Mouse (Mus musculus) cerebellum, adult 9-11 months (tissue): ENCODE measurements at regions not wholly inside any gene's neighbourhood (a gene's known extent, or its start where the extent isn't known, plus 50 kb on each side); places are given as distances from the start of the nearest gene placed in this dataset.
A peak's percentile ranks its signal among the peaks of the same experiment; 100 is the strongest.

ENCODE experiments used
- DNase-seq: peaks from one replicate; pipeline ENCODE4 v3.0.0; 2022

GRCm38 (mm10) chr13:117334125-117334524 is 113.2 kb upstream of the Gm17509 start:
- DNase-seq: no peak

GRCm38 (mm10) chr13:117334539-117334938 is 113.7 kb upstream of the Gm17509 start:
- no peak for DNase-seq

- DNase-seq: no peak
Measured at GRCm38 (mm10) chr13:117381086-117381595, 160.3 kb upstream of the Gm17509 start.

DNA sequence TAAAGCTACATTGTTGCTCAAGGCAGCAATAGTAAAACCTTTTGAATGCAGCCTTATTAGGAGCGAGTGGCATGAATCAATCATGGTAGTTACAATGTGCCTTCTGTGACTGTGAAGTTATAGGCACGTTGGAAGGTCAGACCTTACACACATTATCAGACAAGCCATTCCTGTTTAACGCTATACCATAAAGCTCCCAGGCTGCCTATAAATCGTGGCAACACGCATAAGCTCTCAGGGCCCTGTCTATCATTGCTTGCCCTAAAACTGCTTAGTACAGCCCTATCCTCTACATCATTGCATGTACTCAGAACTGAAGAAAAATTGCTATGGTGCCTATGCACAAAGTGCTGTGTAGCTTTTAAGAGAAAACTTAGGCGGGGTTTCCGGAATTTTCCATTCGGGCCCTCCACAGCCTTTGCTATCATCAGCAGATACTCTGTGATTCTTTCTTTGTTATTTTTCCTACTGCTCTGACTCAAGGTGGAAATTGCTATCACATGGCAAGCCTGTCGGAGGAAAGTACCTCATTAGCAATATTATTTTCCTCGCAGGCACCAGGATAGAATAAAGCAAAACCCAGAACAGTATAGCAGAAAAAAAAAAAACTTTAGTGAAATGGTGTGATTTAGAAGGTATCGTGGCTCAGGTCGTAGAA is 162.7 kb upstream of the Gm17509 start:
- no peak for DNase-seq

DNA sequence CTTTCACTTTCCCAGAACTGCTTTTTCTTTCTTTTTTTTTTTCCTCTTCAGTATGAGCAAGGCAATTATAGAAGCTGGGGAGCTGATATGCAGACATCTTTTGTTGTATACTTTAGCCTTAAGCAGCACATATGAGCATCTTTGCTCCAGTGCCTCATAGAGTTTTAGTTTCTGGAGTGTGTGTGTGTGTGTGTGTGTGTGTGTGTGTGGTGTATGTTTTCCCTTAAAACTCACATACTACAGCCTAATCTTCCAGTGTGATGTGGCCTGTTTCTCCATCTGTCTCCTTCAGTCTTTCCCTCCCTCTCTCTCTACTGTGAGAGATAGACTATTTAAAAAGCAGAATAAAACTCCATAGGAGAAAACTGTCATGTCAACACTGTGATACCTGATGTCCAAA is 169.4 kb upstream of the Gm17509 start:
- no peak for DNase-seq

DNA sequence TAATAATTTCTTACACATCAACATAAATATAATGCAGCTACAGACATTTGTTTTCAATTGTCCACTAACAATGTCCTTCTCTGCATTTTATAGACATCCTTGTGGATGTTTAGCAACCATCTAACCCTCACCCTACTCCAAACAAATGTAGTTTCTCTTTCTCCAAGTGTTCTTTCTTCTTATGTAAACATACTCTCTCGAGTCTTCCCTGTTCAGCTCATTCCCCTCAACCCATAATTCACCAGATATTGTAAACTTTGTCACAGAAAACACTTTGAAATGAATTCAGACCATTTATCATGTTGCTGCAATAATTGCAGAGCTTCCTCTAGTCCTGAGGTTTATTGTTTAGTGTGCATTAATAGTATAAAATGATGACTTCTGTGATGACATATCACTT is 172.6 kb upstream of the Gm17509 start:
- DNase-seq: no peak

DNA sequence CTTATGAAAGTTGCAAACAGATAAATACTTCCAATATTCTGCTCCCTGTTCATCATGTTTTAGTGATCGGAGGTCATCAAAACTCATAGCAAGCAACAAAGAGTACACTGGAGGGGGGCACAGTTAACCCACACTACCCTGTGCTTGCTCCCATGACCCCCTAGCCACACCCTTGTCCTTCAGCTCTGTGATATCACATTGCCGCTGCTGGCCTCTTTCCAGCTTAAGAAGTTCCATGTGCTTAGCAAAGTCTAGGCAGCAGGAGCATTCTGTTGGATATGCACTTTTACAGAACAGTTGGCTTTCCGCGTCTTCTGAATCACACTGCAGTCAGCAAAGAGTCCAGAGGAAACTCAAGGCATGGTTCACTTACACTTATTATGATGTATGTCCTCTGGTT is 180.4 kb upstream of the Gm17509 start:
- no peak for DNase-seq

- no peak for DNase-seq
Measured at GRCm38 (mm10) chr13:117409940-117410339, 189.1 kb upstream of the Gm17509 start.

DNA sequence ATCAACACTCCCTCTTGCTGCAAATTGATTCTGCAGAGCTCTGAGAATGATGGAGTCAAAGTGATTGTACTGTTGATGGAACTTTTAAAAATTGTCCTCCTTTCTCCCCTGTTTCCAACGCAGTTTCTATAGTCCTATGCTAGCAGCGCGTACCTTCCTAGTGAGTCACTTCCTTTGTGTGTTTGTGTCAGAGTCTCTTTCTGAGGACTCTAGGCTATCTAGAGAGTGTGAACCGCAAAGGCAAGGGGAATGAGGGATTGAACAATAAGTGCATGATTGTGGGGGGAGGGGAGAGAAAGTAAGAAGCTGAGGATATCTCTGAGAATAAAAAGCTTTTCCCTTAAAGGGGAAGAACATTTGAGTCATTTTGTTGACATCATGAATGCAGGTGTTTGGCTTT is 188.5 kb upstream of the Hcn1 start:
- DNase-seq: no peak

GRCm38 (mm10) chr13:117423558-117423957 is 178.6 kb upstream of the Hcn1 start:
- no peak for DNase-seq

- no peak for DNase-seq
Measured at GRCm38 (mm10) chr13:117425015-117425414, 177.1 kb upstream of the Hcn1 start.

- no peak for DNase-seq
Measured at GRCm38 (mm10) chr13:117467407-117467806, 134.7 kb upstream of the Hcn1 start.

DNA sequence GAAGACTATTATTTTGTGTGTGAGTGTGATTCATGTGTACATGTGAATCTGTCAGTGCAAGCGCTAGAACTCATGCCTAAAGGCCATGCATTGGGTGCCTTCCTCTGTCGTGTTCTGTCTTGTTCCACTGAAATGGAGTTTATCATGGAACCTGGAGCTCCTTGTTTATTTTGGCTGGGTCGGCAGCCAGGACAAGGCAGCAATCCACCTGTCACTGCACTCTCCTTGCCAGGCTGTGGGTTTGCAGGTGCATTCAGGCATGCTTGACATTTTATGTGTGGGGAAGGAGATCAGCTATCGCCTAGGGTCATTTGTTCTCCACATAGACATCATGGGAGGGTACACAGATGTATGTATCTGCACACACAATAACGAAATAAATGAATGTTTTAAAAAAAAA is 129.4 kb upstream of the Hcn1 start:
- DNase-seq: no peak

DNA sequence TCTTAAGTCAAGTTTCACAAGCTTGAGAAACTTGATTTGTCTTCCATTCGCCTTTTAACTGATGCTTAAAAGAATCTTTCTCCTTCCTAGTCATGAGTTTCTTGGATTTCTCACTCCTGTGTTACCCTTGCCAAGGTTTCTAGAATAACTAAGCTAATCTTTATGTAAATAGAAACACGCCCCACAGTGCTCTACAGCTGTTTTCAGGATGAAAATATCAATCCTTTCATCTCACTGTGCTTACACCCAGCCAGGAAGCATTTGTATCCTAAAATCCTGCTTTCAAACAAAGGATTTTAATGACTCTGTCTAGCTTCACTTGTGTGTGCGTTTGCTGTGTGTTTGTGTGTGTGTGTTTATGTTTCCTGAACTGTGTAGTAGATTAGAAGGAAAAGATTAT is 119.5 kb upstream of the Hcn1 start:
- no peak for DNase-seq

DNA sequence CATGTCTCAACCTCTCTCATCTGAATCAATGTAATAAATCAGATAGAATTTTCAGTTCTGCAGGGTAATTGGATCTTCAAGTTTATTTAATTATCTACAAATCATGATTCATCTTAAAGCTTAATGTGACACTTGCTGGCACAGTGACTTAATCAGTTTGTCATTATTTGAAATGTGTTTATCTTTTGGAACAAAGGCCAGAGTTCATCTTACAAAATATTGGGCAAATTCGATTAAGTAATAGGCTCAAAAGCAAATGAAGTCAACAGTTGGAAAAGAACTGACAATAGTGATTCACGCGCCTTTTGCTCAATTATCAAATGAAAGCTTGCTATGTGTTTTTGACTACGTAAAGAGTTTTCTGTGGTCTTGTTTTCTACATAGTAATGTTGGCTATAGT is 93.4 kb upstream of the Hcn1 start:
- DNase-seq: no peak

- DNase-seq: peak; percentile 37
Measured at GRCm38 (mm10) chr13:117550108-117550507, 52.0 kb upstream of the Hcn1 start.
